In genomic region chr11:69604795-69605664, GRCm38 (mm10) we compare ENCODE assay signal across 7 mouse cellular contexts. TPM values are rescaled to one million over a fixed set of nuclear protein-coding genes. Genes with fewer than 3 reads are reported as not detected.
DNase-seq lines count a peak whose midpoint lies in the region; ATAC-seq lines count a peak whose summit lies in the region.

No protein-coding gene starts in this region.

- H3K36me3 ChIP-seq in midbrain, embryonic 12.5 days, result no peaks in the 10 kb centered on the region

- peak overlapping the region; percentile 49 for H3K27ac ChIP-seq in midbrain, embryonic 12.5 days (replicated peaks)

- ATAC-seq in granulocyte monocyte progenitor cell, adult 5-6 weeks (replicated peaks; ENCODE audit: poor library complexity, severe bottlenecking), result peak; percentile 13; the same call in 1 of the 2 replicates
- peak; percentile 34; the same call in 1 of the 2 replicates for ATAC-seq in midbrain, embryonic 12.5 days (ENCODE audit: low FRiP score, low read depth)

- peak overlapping the region; percentile 73 for H3K9ac ChIP-seq in midbrain, embryonic 12.5 days (replicated peaks)

- H3K9me3 ChIP-seq in midbrain, embryonic 12.5 days, result no peaks in the 10 kb centered on the region

- peak overlapping the region; percentile 100 for H3K4me2 ChIP-seq in midbrain, embryonic 12.5 days (replicated peaks)

- DNase-seq in B cell, adult 2 months, result peak; percentile 26 to 27
- peak; percentile 26 for DNase-seq in CD4-positive helper T cell, adult 2 months (ENCODE audit: low read depth, low spot score)
- peak; percentile 92 for DNase-seq in cerebellum, adult 9-11 months
- peak; percentile 40 for DNase-seq in kidney, postnatal 14 days
- peak; percentile 67 for DNase-seq in testis, postnatal 10 days (ENCODE audit: low spot score)

- under 1% methylated on average over 70 of the region's 73 CpGs for WGBS in midbrain, embryonic 12.5 days

- H3K27me3 ChIP-seq in midbrain, embryonic 12.5 days, result peaks cover 14% of the 10 kb centered on the region

- H3K4me1 ChIP-seq in midbrain, embryonic 12.5 days, result peaks cover 23% of the 10 kb centered on the region

- peak overlapping the region; percentile 66 for H3K4me3 ChIP-seq in midbrain, embryonic 12.5 days

RNA-seq across cellular contexts. Expression of gene Atp1b2, which starts 0.7 kb away (rescaled TPM):
- total RNA-seq in granulocyte monocyte progenitor cell, adult 5-6 weeks (2014; fragmentation: Nextera tagmentation), result 1.7 and 3.0 TPM in 2 replicates
- 0.10 TPM in 1 of 2 replicates, not detected in the other for total RNA-seq in granulocyte monocyte progenitor cell, adult 5-6 weeks (2017)
- 11.4 and 15.2 TPM in 2 replicates for polyA plus RNA-seq in midbrain, embryonic 12.5 days (2016; fragmentation: Nextera tagmentation; extraction: Ambion mirVana)

RNA-seq across cellular contexts. Expression of gene Shbg, which starts 12.7 kb away (rescaled TPM):
- total RNA-seq in granulocyte monocyte progenitor cell, adult 5-6 weeks (2014; fragmentation: Nextera tagmentation), result not detected in 2 replicates
- not detected in 2 replicates for total RNA-seq in granulocyte monocyte progenitor cell, adult 5-6 weeks (2017)
- not detected in 2 replicates for polyA plus RNA-seq in midbrain, embryonic 12.5 days (2016; fragmentation: Nextera tagmentation; extraction: Ambion mirVana)

RNA-seq across cellular contexts. Expression of gene Sat2, which starts 16.8 kb away (rescaled TPM):
- not detected in 2 replicates for total RNA-seq in granulocyte monocyte progenitor cell, adult 5-6 weeks (2014; fragmentation: Nextera tagmentation)
- total RNA-seq in granulocyte monocyte progenitor cell, adult 5-6 weeks (2017), result 1.8 TPM in 1 of 2 replicates, not detected in the other
- 22.3 and 23.5 TPM in 2 replicates for polyA plus RNA-seq in midbrain, embryonic 12.5 days (2016; fragmentation: Nextera tagmentation; extraction: Ambion mirVana)

RNA-seq across cellular contexts. Expression of gene Trp53, which starts 24.9 kb away (rescaled TPM):
- 215 and 226 TPM in 2 replicates for total RNA-seq in granulocyte monocyte progenitor cell, adult 5-6 weeks (2014; fragmentation: Nextera tagmentation)
- total RNA-seq in granulocyte monocyte progenitor cell, adult 5-6 weeks (2017), result 56.8 and 58.0 TPM in 2 replicates
- 109 and 117 TPM in 2 replicates for polyA plus RNA-seq in midbrain, embryonic 12.5 days (2016; fragmentation: Nextera tagmentation; extraction: Ambion mirVana)

RNA-seq across cellular contexts. Expression of gene Wrap53, which starts 25.0 kb away (rescaled TPM):
- 8.0 and 18.8 TPM in 2 replicates for total RNA-seq in granulocyte monocyte progenitor cell, adult 5-6 weeks (2014; fragmentation: Nextera tagmentation)
- 6.5 and 11.3 TPM in 2 replicates for total RNA-seq in granulocyte monocyte progenitor cell, adult 5-6 weeks (2017)
- 29.6 and 33.2 TPM in 2 replicates for polyA plus RNA-seq in midbrain, embryonic 12.5 days (2016; fragmentation: Nextera tagmentation; extraction: Ambion mirVana)

Comparison
In these comparisons a context has a peak if more than half of its experiments do, and no peak if none do; other contexts are left out.
1. Peak in every context shown above with its lines: DNase-seq, ATAC-seq, H3K4me3 ChIP-seq and H3K27ac ChIP-seq.
2. DNase-seq: peak in every context shown above with its lines; median percentile 92 in cerebellum, adult 9-11 months; 67 in testis, postnatal 10 days; 40 in kidney, postnatal 14 days; 26 in B cell, adult 2 months; 26 in CD4-positive helper T cell, adult 2 months.